Mouse (Mus musculus) right cerebral cortex, postnatal 10 days (tissue): Measurements from ENCODE around the gene Fntb.

Source experiments
- DNase-seq, 2 experiments: peaks; one replicate each; pipeline ENCODE4 v3.0.0; 2021; ENCODE audit warnings: low spot score in 2 of 2

The Fntb gene

GRCm38 (mm10) chr12:76954698-76955423 lies 189.5 kb downstream of the Fntb start:
- peak; percentile 85 to 89 for DNase-seq

DNA sequence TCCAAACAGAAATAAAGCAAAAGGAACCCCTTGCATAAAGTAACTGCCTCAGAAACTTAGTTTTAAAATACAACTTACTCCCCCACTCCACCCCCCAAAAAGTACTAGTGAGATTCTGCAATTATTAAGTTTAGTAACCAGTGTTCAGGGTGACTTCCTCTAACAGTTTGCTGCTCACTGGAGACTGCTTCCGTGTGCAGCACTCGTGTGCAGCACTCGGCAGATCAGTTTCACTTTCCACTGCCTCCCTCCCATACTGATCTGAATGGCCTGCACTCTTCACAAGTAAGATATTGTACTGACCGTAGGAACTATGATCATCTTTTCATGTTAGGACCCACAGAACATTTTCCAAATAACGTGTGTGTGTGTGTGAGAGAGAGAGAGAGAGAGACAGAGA lies 192.3 kb downstream of the Fntb start:
- no peak for DNase-seq

GRCm38 (mm10) chr12:76961052-76961931 lies 195.9 kb downstream of the Fntb start:
- no peak for DNase-seq

DNA sequence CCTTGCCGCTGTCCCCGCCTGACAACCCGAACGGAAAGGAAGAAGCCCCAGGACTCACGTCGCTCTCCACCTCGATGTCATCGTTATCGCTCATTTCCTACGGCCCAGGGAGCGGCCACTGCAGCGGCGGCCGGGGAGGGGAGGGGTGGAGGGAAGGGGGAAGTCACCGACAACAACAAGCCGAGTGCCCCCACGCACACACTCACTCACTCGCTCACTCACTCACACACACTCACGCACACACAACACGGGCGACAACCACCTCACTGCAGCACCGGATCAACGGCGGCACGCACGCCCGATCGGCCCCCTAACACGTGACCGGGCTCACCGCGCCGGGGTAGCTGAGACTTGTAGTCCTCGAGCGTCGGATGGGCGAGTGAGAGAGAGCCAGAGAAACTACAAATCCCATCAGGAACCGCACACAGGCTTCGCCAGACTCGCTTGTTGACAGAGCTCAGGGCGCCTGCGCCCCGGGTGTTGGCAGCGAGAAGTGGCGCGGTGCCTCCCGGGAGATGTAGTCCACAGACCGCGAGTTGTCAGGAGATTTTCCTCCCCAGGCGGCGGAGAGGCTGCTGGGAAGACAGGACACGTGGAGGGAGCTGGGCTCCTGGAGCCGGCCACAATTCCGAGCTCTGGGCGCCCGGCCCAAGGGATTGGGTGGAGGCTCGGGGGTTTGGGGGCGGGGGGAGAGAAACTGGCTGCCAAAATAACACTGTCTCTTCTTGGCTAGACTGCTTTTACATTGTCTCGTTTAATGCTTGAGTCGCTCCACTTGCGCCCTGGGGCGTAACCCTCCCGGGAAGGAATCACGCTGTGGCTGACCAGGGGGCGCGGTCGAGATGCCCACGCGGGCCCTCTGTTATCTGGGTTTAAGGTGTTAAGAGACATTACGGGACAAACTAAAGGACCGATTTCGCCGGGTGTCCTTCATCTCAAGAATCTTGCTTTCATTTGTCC lies 196.8 kb downstream of the Fntb start, which contains the start of gene Max:
Gene Max, minus strand, starts transcription at position 270 of the 960 bp plus-strand sequence.
- DNase-seq = peak; percentile 100

DNA sequence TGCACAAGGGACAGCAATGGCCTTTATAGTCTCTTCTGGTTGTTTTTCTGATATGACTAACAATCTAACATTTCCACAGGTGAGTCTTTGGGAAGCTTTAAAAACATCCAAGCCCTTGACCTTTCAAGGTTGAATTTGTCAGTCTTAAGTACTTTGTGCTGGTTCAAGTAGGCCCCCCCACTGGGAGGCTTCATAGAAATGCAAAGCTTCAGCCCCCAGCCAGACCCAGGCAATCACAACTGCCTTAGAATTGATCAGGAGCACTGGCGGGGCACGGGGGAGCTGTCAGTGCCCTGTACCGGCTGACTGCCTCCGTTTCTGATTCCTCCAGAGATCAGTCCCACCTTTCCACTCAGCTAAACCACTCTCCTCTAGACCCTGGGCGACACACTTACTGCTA lies 199.7 kb downstream of the Fntb start:
- no peak for DNase-seq

DNA sequence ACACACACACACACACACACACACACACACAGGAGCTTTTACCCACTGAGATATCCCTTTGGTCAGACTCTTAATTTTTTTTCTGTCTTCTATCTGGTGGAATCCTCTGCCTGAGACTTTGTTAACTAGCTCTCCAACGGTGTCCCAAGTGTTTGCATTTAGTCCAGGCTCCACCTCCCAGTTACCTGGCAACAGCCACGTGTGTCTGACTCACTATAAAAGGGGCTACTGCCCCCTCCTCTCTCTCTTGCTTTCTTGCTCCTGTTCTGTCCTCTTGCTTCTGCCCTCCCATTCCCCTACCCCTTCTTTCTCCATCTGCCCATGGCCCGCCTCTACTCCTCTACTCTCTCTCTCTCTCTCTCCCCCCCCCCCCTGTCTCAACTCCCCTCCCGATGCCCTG lies 200.5 kb downstream of the Fntb start:
- no peak for DNase-seq
